Mouse (Mus musculus) liver, embryonic 13.5 days (tissue): Measurements from ENCODE around the gene 1110004F10Rik. TPM values are rescaled to one million over a fixed set of nuclear protein-coding genes. Genes with fewer than 3 reads are reported as not detected.

ENCODE experiments used
- ATAC-seq: fragments of 200-750 bp; cut with Nextera tagmentation; 2 replicates; pipeline ENCODE4 v1.8.0; 2017; ENCODE audit warnings: low read depth, mild to moderate bottlenecking, moderate number of reproducible peaks, moderate library complexity
- DNase-seq: peaks from one replicate; pipeline ENCODE4 v3.0.0; 2022
- H3K27ac ChIP-seq: fragments of 300-500 bp; sonication (generic); 2 replicates; pipeline ENCODE4 v1.5.1; 2015; ENCODE audit warnings: moderate library complexity, mild to moderate bottlenecking, inconsistent platforms
- H3K27me3 ChIP-seq: fragments of 300-500 bp; sonication (generic); 2 replicates; pipeline ENCODE4 v1.6.1; 2015; ENCODE audit warnings: mild to moderate bottlenecking, inconsistent platforms
- H3K36me3 ChIP-seq: fragments of 300-500 bp; sonication (generic); 2 replicates; pipeline ENCODE4 v1.6.1; 2015; ENCODE audit warnings: mild to moderate bottlenecking, inconsistent platforms
- H3K4me1 ChIP-seq: fragments of 300-500 bp; sonication (generic); replicated peaks from 2 replicates; pipeline ENCODE4 v1.6.1; 2015; ENCODE audit warnings: inconsistent platforms
- H3K4me2 ChIP-seq: fragments of 300-500 bp; sonication (generic); 2 replicates; pipeline ENCODE4 v1.6.1; 2015; ENCODE audit warnings: inconsistent platforms, mild to moderate bottlenecking, moderate library complexity
- H3K4me3 ChIP-seq: fragments of 300-500 bp; sonication (generic); replicated peaks from 2 replicates; pipeline ENCODE4 v1.5.1; 2015; ENCODE audit warnings: mild to moderate bottlenecking, inconsistent platforms
- H3K9ac ChIP-seq: fragments of 300-500 bp; sonication (generic); 2 replicates; pipeline ENCODE4 v1.6.1; 2015; ENCODE audit warnings: mild to moderate bottlenecking, inconsistent platforms
- H3K9me3 ChIP-seq: fragments of 300-500 bp; sonication (generic); replicated peaks from 2 replicates; pipeline ENCODE4 v1.6.1; 2016; ENCODE audit warnings: inconsistent platforms
- WGBS: fragments of 180-500 bp; shearing (Covaris S2); methylation state at CpG from one replicate; pipeline ENCODE4 v1.1.7; 2015; ENCODE audit not compliant: insufficient replicate concordance; 5-methylcytosine and 5-hydroxymethylcytosine counted together
- polyA plus RNA-seq: library from polyadenylated mRNA; unstranded; fragments of >200 nt; fragmentation: Nextera tagmentation; extraction: Ambion mirVana; gene quantifications from 2 replicates; pipeline ENCODE4 v1.2.1, GENCODE M21; 2015

1110004F10Rik gene
- polyA plus RNA-seq, result 144 and 162 TPM in 2 replicates

- WGBS, result under 1% methylated on average over 11 of the region's 11 CpGs
- peak; percentile 30; the same call in 1 of the 2 replicates for ATAC-seq
- H3K9me3 ChIP-seq, result no peaks in the 10 kb centered on the region
- peak within 1 kb of the TSS; percentile 57 for H3K4me3 ChIP-seq
- H3K27me3 ChIP-seq, result peaks cover 79% of the 10 kb centered on the region
- no peak within 1 kb of the TSS for H3K27ac ChIP-seq
- H3K4me1 ChIP-seq, result peaks cover 27% of the 10 kb centered on the region
- H3K36me3 ChIP-seq, result no peaks in the 10 kb centered on the region
- peak within 1 kb of the TSS; percentile 84 for H3K4me2 ChIP-seq
- DNase-seq, result no peak
- H3K9ac ChIP-seq, result peak within 1 kb of the TSS; percentile 41
Measured at GRCm38 (mm10) chr7:116039196-116039537, at the start of gene 1110004F10Rik. Gene 1110004F10Rik (plus strand): TSS chr7:116039397.

GRCm38 (mm10) chr7:116002726-116003125 lies 36.5 kb upstream of the 1110004F10Rik start:
- Histone ChIP-seq H3K36me3 (no peaks in the 10 kb centered on the region), H3K4me2 (no peak overlapping the region), H3K27me3 (no peaks in the 10 kb centered on the region), H3K27ac (no peak overlapping the region), H3K4me3 (no peak overlapping the region), H3K9me3 (no peaks in the 10 kb centered on the region), H3K4me1 (no peaks in the 10 kb centered on the region), H3K9ac (no peak overlapping the region)
- ATAC-seq, result no peak
- no peak for DNase-seq
- 80% methylated on average over 4 of the region's 4 CpGs for WGBS

- H3K27ac ChIP-seq, result no peak overlapping the region
- H3K9me3 ChIP-seq, result no peaks in the 10 kb centered on the region
- no peak overlapping the region for H3K9ac ChIP-seq
- H3K27me3 ChIP-seq, result peaks cover 60% of the 10 kb centered on the region
- DNase-seq, result no peak
- 66% methylated on average over 3 of the region's 3 CpGs for WGBS
- no peak overlapping the region for H3K4me2 ChIP-seq
- peaks cover 31% of the 10 kb centered on the region for H3K4me1 ChIP-seq
- ATAC-seq, result no peak
- no peaks in the 10 kb centered on the region for H3K36me3 ChIP-seq
- no peak overlapping the region for H3K4me3 ChIP-seq
Measured at GRCm38 (mm10) chr7:116029991-116030390, 9.2 kb upstream of the 1110004F10Rik start.

- Histone ChIP-seq H3K27ac (no peak overlapping the region), H3K9me3 (no peaks in the 10 kb centered on the region), H3K4me3 (peak overlapping the region; percentile 71), H3K9ac (peak overlapping the region; percentile 79), H3K4me2 (peak overlapping the region; percentile 97), H3K27me3 (peaks cover 68% of the 10 kb centered on the region), H3K4me1 (peaks cover 31% of the 10 kb centered on the region), H3K36me3 (no peaks in the 10 kb centered on the region)
- WGBS, result 33% methylated on average over 26 of the region's 26 CpGs
- ATAC-seq, result no peak
- no peak for DNase-seq
Measured at GRCm38 (mm10) chr7:116030597-116031387, 8.4 kb upstream of the 1110004F10Rik start.

- Histone ChIP-seq H3K27me3 (peaks cover 74% of the 10 kb centered on the region), H3K27ac (no peak overlapping the region), H3K4me1 (peaks cover 31% of the 10 kb centered on the region), H3K4me3 (peak overlapping the region; percentile 71), H3K9ac (peak overlapping the region; percentile 79), H3K9me3 (no peaks in the 10 kb centered on the region), H3K36me3 (no peaks in the 10 kb centered on the region), H3K4me2 (peak overlapping the region; percentile 97)
- ATAC-seq, result 0 out of 2 replicates have a peak, but pooled peaks have one; percentile 1
- WGBS, result 1% methylated on average over 14 of the region's 14 CpGs
- no peak for DNase-seq
Measured at GRCm38 (mm10) chr7:116031388-116031717, 7.8 kb upstream of the 1110004F10Rik start.

- peak overlapping the region; percentile 79 for H3K9ac ChIP-seq
Measured at GRCm38 (mm10) chr7:116031718-116032595, 7.2 kb upstream of the 1110004F10Rik start.

GRCm38 (mm10) chr7:116032596-116033307 lies 6.4 kb upstream of the 1110004F10Rik start:
- ATAC-seq (peak; percentile 37), DNase-seq (no peak)
- Histone ChIP-seq H3K9ac (peak overlapping the region; percentile 79), H3K4me2 (peak overlapping the region; percentile 97), H3K4me1 (peaks cover 31% of the 10 kb centered on the region), H3K27me3 (peaks cover 85% of the 10 kb centered on the region), H3K27ac (no peak overlapping the region), H3K4me3 (peak overlapping the region; percentile 71), H3K9me3 (no peaks in the 10 kb centered on the region), H3K36me3 (no peaks in the 10 kb centered on the region)
- WGBS, result under 1% methylated on average over 11 of the region's 11 CpGs

More at GRCm38 (mm10) chr7:116031718-116032595, 7.2 kb upstream of the 1110004F10Rik start:
- peak overlapping the region; percentile 19; the same call in 1 of the 2 replicates for H3K27ac ChIP-seq
- no peaks in the 10 kb centered on the region for H3K9me3 ChIP-seq
- H3K4me1 ChIP-seq, result peaks cover 31% of the 10 kb centered on the region
- no peaks in the 10 kb centered on the region for H3K36me3 ChIP-seq
- under 1% methylated on average over 65 of the region's 65 CpGs for WGBS
- peaks cover 78% of the 10 kb centered on the region for H3K27me3 ChIP-seq
- peak overlapping the region; percentile 71 for H3K4me3 ChIP-seq
- ATAC-seq, result peak; percentile 71
- DNase-seq, result no peak
- H3K4me2 ChIP-seq, result peak overlapping the region; percentile 97

- peak; percentile 30 for ATAC-seq
- peak overlapping the region; percentile 71 for H3K4me3 ChIP-seq
- no peak overlapping the region for H3K27ac ChIP-seq
- no peak for DNase-seq
- no peaks in the 10 kb centered on the region for H3K36me3 ChIP-seq
- H3K4me2 ChIP-seq, result peak overlapping the region; percentile 97
- WGBS, result under 1% methylated on average over 54 of the region's 54 CpGs
- H3K9me3 ChIP-seq, result no peaks in the 10 kb centered on the region
- H3K4me1 ChIP-seq, result peaks cover 38% of the 10 kb centered on the region
- H3K27me3 ChIP-seq, result peaks cover 88% of the 10 kb centered on the region
- H3K9ac ChIP-seq, result peak overlapping the region; percentile 54
Measured at GRCm38 (mm10) chr7:116033371-116034241, 5.6 kb upstream of the 1110004F10Rik start.

- DNase-seq, result no peak
- Histone ChIP-seq H3K4me1 (peaks cover 43% of the 10 kb centered on the region), H3K27ac (no peak overlapping the region), H3K9ac (peak overlapping the region; percentile 54; the same call in 1 of the 2 replicates), H3K27me3 (peaks cover 94% of the 10 kb centered on the region), H3K4me3 (peak overlapping the region; percentile 71), H3K36me3 (no peaks in the 10 kb centered on the region), H3K9me3 (no peaks in the 10 kb centered on the region), H3K4me2 (peak overlapping the region; percentile 97)
- no peak for ATAC-seq
- WGBS, result under 1% methylated on average over 25 of the region's 25 CpGs
Measured at GRCm38 (mm10) chr7:116034282-116034758, 4.9 kb upstream of the 1110004F10Rik start.

GRCm38 (mm10) chr7:116035504-116035903 lies 3.7 kb upstream of the 1110004F10Rik start:
- Histone ChIP-seq H3K9ac (no peak overlapping the region), H3K4me1 (peaks cover 51% of the 10 kb centered on the region), H3K36me3 (no peaks in the 10 kb centered on the region), H3K9me3 (no peaks in the 10 kb centered on the region), H3K4me3 (no peak overlapping the region), H3K27ac (no peak overlapping the region), H3K4me2 (no peak overlapping the region), H3K27me3 (peaks cover 94% of the 10 kb centered on the region)
- WGBS, result 41% methylated on average over 4 of the region's 4 CpGs
- DNase-seq, result no peak
- no peak for ATAC-seq
